Mouse (Mus musculus) testis, postnatal 14 days (tissue): ENCODE measurements around the gene Prpf4.

Source experiments
- DNase-seq: peaks from one replicate; pipeline ENCODE4 v3.0.0; 2021; ENCODE audit warnings: low spot score

The Prpf4 gene

DNA sequence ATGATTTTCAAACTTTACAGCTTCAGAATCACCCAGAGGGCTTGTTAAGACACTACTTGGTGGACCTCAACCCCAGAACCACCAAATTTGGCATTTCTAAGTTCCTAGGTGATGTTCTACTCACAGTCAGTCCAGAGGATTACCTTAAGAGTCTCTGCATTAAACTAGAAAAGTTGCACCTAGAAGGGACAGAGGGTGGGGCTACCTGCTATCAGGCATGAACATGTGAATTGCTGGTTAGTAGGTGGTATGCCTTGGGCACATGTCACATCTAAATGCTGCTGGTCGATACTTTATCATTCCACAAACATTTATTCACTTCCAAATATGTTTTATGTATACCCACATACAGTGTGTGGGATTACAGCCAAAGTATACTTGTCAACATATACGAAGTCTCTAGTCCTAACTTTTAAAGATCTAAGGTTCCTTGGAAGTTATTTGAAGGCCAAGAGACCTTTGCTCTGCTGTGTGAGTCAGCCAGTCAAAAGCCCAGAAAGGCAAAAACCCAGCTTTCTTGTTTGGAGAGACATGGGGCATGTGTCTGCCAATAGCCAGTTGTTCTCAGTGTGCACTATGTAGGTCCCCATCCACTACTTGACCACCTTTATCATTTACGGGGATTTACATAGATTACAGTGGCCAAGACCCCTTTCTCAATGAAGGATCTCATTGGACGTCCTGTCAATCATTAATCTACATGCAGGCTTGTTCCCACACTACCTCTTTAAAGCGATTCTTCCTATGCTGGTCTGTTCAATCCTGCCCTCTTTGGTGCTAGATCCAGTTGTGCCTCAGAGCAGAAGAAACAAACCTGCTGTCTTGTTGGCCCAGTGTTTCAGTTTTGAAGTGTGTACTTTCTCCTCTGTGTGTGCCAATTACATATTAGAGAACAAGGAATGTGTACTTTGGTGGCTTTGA is 18.7 kb upstream of the Prpf4 start:
- DNase-seq, result no peak

DNA sequence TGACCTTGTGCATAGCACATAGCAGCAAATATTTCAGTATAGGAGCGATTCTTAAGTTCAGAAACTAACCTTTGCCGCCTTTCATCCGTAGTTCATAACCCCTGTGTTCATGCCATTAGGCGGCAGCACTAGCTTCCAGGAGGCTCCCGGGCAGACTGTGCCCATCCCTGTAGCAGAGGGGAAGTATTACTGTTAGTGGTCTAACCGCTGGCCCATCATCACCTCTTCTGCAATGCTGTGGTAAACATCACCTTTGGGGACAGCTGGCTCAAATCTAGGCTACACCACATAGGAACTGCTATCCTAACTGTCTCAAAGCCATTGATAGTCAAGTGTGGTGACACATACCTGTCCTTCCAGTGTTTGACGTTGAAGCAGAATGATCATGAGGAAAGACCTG is 16.7 kb upstream of the Prpf4 start:
- DNase-seq, result no peak

DNA sequence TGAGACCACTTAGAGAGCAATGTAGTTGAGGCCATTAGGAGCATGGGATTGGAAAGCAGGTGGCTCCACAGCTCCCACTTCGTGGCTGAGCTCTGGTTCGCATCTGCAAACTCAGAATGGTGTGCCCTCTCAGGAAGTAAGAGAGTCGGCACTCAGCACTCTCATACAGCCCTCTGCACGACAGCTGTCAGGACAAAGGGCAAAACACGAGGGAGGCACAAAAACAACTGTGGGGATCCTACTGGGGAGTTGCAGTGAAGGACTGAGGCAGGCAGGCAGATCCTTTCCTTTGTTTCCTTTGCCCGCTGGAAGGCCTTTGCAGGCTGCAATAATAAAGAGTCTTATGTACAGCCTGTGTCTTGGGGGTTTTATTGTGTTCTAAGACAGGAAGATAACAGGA is 15.1 kb upstream of the Prpf4 start:
- DNase-seq, result no peak

DNA sequence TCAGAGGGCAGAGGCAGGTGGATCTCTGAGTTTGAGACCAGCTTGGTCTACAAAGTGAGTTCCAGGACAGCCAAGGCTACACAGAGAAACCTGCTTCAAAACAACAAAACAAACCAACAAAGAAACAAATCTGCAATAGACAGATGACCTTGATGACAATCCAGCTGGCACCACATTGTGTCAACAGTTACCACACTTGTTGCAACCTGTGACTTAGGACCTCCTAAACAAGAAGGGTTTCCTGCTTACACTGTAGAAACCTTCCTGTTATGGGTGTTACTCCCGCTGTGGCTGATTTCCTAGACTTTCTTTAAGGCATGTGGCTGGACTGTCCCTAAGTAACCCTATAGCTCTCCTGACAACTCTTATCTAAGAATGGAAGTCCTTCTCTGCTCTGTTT is 12.8 kb upstream of the Prpf4 start:
- no peak for DNase-seq

DNA sequence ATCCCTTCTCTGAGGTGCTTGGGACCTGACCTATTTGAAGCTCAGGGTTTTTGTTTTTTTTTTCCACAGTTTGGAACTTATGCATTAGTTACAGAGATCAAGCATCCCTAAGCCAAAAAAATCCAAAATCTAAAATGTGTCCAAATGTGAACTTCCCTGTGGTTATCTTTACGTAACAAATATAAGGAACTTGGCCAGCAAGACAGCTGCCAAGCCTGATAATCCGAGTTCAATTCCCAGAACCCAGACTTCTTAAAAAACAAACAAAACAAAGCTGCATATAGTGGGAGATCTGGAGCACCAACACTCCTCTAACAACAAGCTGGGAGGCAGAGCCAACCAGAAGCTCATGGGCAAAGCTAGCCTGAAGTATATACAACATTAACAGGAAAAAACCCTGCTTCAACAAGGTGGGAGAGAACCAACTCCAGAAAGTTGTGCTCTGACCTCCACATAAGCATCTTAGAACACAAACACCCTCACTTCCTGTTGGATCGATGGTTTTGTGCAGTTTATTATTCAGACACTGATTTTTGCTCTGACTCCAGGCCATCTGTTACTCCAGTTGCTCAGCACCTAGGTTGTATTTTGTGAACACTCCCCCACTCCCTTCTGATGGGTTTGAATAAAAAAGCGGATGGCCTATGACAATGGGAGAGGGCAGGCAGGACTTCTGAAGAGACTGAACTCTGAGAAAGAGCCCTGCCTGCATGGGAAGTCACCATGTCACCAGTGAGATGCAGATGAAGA is 10.8 kb upstream of the Prpf4 start:
- DNase-seq, result no peak

DNA sequence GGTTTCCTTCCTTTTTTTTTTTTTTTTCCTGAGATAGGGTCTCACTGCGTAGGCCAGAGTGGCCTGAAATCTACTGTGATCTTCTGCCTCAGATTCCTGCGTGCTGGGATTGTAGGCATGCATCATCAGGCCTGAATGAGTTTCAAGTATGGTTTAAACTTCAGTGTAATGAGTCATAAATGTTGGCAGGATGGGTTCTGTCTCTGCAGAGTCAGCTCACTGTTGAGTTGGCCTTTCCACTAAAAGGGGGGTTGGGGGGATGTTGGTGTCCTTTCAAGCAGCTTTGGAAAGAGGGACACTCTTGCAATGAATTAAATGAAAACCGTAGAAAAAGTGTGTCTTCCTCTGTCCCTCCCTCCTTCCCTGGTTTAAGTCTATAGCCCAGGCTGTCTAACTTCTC is 9.6 kb upstream of the Prpf4 start:
- no peak for DNase-seq

DNA sequence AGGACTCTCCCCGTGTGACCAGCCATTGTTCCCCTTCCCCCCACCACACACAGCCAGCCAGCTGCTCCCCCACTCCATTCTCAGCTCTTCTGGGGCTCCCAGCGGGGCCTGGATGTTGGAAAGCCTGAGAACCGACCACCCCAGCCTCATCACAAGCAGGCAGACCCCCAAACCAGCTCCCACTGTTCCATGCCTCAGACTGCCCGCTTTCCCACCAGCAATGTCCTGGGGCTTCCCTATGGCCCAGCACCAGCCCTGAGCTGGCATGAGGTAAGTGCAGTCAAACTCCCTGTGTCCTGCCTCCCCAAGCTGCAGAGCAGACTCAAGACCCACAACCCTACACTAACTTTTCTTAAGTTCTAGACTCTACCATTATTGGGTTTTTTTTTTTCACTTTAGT is 2.5 kb upstream of the Prpf4 start:
- DNase-seq, result no peak

DNA sequence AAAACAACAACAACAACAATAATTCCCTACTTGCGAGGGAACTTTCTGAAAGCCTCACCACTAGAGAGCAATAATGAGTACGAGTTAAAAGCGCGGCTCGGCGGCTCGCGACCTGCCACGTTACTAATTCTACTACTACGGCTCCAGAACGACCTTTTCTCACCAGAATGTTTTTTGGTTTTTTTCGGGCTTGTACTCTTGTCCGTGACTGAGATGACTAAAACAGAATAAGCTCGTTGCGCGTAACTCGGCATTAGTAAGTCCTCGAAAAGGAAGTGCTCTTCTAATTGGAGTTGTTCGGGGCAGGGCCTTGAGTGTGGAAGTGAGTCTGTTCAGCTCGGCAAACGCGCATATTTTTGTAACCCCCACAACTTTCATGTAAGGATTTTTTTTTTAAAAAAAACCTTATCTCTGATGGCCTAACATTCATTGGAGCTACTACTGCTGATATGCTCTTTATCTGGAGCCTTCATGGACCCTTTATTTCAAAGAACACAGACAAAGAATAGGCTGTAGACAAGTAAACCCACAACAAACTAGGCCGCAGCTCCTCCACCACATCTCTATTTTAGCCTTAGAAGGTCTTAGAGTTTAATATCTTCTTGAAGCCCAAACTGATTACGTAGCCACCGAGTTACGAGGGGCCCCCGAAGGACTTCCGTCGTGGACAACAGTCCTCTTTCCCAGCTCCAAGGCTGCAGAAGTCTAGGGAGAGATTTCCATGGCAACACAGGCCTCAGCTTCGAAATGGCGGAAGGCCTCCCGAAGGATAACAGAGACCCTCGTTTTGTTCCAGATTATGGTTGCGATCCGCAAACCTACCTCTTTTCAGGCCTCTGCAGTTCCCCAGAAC is 641 bp upstream of the Prpf4 start:
- peak; percentile 26 for DNase-seq

DNA sequence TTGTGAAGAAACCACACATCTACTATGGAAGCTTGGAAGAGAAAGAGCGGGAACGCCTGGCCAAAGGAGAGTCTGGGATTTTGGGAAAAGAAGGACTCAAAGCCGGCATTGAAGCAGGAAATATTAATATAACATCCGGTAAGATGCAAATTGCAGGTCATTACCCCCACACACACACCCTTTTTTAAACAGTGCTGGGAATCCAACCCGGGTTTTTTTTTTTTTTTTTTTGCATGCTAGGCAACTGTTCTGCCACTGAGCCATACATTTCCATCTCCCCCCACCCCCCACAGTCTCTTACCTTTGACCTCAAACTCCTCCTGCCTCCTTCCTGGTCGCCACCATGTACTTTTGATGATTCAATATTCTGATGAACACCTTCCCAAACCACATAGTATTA is 1.0 kb downstream of the Prpf4 start:
- DNase-seq, result no peak

DNA sequence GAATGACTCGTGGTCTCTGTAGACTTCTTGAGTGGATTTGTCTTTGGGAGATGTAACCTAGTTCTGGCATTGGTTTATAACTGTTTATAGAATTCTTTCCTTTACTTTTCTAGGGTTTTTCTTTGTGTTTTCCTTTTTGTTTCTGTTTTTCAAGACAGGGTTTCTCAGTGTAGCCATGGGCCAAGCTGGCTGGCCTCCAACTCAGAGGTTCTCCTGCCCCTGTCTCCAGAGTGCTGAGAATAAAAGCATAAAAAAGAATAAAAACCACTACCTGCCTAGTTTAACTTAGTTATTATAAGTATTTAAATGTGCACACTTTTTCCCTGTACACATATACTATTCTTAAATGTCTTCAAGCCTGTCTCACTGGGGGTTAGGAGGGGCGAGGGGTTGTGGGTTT is 1.7 kb downstream of the Prpf4 start:
- no peak for DNase-seq

DNA sequence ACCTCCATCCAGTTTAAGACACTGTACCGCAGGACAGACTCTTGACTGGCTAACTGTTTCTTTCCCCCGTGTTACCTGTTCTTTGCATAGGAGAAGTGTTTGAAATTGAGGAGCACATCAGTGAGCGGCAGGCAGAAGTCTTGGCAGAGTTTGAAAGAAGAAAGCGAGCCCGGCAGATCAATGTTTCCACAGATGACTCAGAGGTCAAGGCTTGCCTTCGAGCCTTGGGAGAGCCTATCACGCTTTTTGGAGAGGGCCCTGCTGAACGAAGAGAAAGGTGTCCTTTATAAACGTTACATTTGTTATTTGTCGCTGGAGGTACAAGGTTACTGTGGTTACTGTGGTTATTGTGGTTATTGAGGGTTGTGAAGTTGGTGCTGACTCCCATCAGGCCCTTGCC is 3.0 kb downstream of the Prpf4 start:
- no peak for DNase-seq

DNA sequence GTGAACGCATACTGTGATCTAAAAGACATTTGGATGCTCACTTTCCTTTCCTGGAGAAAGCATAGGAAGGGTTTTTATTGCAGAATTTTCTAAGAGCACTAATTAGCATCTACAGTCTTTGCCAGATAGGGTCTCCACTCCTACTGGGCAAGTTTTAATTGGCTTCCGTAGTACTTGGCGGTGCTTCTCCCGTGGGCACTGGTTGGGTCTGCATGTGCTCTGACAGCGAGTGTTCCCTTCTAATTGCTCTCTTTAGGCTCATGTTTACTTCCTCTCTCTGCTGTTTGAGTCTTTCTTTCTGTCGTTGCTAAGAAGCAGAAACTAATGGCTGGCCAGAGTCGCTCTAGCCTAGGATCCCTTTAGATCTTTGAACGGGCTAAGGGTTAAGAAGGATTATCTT is 9.9 kb downstream of the Prpf4 start:
- no peak for DNase-seq

DNA sequence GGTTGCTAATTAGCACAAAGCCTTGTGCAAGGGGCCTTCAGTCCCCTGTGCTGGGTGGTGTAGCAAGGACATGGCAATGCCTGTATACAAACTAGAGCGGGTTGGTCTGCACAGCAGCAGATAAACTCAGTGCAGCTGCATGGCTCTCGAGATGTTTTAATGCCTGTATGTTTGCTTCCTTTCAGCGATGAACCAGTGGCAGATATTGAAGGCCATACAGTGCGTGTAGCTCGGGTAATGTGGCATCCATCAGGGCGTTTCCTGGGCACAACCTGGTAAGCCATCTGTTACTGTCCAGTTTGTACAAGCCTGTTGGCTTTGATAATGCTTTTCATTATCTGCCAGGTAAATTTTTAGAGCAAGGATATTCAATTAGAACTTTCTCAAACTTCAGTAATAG is 10.5 kb downstream of the Prpf4 start:
- no peak for DNase-seq

DNA sequence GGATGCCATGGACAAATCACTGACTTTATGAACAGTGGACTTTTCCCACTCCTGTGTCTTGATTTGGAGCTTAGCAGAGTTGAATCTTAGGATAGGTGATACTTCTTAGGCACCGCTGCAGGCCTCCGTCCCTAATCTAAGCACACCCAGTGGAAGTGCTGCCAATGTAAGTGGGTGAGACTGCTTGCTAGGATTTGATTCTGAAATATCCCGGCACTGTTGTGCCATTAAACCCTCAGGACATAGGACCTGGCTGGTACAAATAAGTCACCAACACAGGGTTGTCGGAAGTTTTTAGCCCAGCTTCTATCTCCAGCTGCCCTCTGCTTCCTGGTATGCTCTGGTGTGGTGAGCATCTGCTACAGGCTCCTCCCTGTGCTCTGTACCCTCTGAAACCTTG is 17.3 kb downstream of the Prpf4 start:
- no peak for DNase-seq

DNA sequence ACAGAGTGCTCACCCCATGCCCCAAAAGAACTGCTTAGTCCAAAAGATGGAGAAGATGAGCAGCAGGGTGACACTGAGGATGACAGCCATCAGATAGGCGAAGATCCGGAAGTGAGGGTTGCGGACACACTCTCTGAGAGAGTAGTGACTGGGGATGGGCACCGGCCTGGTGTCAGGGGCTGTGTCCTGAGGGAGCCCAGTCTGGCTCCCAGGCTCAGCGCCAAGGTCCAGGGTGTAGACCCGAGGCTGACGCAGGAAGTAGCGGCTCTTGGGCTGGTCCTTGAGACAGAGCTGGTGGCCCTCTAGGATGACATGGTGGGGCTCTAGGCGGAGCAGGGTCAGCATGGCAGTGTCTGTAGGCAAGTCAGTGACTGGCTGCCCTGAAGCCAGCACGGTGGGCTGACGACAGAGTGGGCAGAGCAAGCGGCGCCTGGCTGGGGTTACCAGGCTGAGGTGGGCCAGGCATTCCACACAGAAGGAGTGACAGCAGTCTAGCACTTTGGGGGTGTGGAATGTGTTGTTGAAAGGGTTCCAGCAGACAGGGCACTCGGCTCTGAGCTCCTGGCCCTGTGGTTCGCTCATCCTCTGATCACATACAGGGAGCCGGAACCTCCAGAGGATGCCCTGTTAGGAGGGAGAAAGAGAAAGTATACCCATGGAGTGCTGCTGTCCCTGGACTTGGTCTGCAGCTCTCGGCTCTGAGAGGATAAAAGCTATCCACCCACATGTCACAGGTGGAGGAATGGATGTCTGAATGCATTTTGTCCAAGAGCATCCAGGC is 19.6 kb downstream of the Prpf4 start:
- no peak for DNase-seq

DNA sequence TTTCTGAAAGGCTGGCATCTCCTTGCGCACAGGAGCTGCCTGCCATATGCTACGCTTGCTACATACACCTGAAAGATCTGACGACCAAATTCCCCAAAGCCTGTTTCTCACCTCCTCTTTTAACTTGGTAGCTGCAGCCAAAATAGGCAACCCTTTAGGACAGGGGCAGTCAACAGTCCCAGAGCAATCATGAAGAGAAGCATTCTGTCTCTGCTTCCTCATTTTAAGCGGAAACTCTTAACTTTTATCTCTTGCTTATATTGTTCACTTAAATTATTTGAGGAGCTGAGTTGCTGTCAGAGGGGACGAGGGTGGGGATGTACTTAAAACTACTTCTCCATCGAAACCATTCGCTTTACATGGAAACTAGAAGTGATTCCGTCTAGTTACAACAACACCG is 21.0 kb downstream of the Prpf4 start:
- no peak for DNase-seq

DNA sequence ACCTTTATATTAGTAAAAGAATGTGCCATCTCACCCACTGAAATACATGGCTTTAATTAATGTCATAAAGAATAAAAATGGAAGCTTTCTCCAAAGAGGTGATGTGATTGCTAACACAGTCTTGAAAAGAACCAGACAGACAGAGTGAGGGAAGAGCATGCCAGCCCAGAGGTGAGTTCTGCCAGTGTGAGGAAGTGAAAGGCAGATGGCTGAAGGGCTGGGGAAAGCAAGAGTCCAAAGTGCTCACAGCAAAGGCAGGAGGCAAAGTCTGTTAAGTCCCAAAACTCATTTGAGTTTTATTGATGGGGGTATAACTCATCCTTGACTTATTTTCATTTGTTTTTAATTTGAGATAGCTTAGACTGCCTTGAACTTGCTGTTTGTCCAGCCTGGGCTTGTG is 22.1 kb downstream of the Prpf4 start:
- DNase-seq, result no peak

DNA sequence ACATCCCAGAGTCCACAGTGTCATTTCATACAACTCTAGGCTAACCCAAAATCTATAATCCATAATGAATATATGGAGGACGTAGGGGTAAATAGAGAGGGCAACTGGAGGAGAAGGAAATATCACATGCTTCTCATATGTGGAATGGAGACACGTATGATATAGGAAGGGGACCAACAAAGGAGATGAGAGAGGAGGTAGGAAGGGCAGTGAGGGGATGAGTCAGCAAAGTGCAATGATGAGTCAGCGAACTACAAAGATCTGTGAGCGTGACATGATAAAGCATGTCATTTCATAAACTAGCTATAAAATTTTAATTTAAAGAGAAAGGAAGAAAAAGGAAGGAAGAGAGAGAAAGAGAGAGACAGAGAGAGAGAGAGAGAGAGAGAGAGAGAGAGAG is 22.9 kb downstream of the Prpf4 start:
- no peak for DNase-seq

DNA sequence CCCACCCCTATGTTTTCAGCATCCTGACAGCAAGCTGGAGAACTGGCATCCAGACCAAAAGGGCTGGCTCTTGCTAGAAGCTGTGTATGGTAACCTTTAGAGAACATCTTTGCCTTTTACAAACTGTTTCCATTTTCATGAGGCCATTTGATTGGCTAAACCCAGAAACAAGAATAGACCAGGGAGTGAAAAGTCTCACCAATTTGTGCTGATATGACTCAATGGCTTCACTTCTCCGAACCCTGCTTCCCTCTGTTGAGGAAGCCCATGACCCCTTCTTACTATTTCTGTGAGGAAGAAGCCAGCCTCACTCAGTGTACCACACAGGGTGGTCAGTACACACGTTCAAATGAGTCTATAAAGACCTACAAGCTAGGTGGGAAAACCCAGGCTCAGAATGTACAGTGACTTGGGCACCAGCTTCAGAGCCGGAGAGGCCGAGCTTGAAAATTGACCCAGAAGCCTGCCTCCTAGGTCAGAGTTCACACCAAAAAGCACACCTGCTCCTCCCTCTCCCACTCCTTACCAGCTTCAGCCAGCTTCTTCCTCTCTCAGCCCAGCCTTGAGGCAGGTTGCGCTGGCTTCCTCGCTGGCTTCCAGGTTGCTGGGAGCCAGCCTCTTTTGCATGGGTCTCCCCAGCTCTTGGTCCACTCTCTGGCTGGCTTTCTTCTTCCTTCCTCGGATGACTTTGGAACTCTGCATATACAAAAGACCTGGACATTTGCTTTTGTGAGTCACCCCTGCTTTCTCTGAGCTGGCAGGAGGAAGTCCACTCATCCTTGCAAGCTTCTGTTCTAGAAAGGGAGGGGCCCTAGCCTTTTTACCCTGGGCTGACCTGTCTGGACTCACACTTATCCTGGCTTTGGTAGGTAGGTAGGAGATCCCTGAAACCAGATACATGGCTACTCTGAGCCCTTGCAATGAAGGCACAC is 25.6 kb downstream of the Prpf4 start:
- no peak for DNase-seq

DNA sequence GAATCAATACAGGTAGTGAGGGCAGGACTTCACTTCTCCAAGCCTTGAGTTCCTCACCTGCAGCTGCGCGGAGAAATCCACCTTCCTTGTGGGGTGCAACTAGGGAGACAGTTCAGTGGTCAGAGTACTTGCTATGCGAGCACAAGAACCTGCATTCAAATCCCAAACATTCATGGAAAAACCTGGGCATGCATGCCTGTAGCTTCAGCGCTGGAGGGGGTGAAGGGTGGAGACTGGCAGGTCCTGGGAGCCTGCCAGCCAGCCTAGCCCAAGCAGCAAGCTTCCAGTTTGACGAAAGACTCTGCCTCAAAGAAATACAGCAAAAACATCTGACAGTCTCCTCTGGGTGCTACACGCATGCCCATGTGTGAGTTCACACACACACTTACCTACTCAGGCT is 26.5 kb downstream of the Prpf4 start, which contains the start of gene Rnf183:
TSS of gene Rnf183 (minus strand) at position 172 of the 400 bp plus-strand sequence.
- no peak for DNase-seq
